Mouse (Mus musculus) B cell, adult 2 months (primary cell): ENCODE measurements around the gene Saysd1.

Source experiments
- DNase-seq, 2 experiments: peaks; one replicate each; pipeline ENCODE4 v3.0.0; 2022

Saysd1 gene

GRCm38 (mm10) chr14:20138484-20139355 lies at the start of gene Saysd1:
TSS of gene Saysd1 (minus strand) at chr14:20138534.
- no peak for DNase-seq

- no peak for DNase-seq
Measured at GRCm38 (mm10) chr14:20185426-20185825, 47.1 kb upstream of the Saysd1 start.

- DNase-seq, result no peak
Measured at GRCm38 (mm10) chr14:20183701-20184100, 45.4 kb upstream of the Saysd1 start.

- no peak for DNase-seq
Measured at GRCm38 (mm10) chr14:20182596-20182995, 44.3 kb upstream of the Saysd1 start.

GRCm38 (mm10) chr14:20181466-20181921 lies 43.2 kb upstream of the Saysd1 start, which contains the start of gene Kcnk5:
TSS of gene Kcnk5 (minus strand) at chr14:20181809.
- DNase-seq, result peak; percentile 96

- DNase-seq, result peak; percentile 41 to 44
Measured at GRCm38 (mm10) chr14:20180751-20181162, 42.4 kb upstream of the Saysd1 start.

- DNase-seq, result no peak
Measured at GRCm38 (mm10) chr14:20180304-20180703, 42.0 kb upstream of the Saysd1 start.

GRCm38 (mm10) chr14:20179731-20180280 lies 41.5 kb upstream of the Saysd1 start:
- DNase-seq, result no peak

- peak in 1 of 2 experiments; percentile 19 for DNase-seq
Measured at GRCm38 (mm10) chr14:20179080-20179479, 40.7 kb upstream of the Saysd1 start.

GRCm38 (mm10) chr14:20178593-20178992 lies 40.3 kb upstream of the Saysd1 start:
- DNase-seq, result no peak

GRCm38 (mm10) chr14:20177494-20178123 lies 39.3 kb upstream of the Saysd1 start:
- DNase-seq, result no peak

- no peak for DNase-seq
Measured at GRCm38 (mm10) chr14:20175705-20176104, 37.4 kb upstream of the Saysd1 start.

- DNase-seq, result no peak
Measured at GRCm38 (mm10) chr14:20175114-20175513, 36.8 kb upstream of the Saysd1 start.

GRCm38 (mm10) chr14:20174696-20175095 lies 36.4 kb upstream of the Saysd1 start:
- DNase-seq, result no peak

- peak; percentile 52 to 54 for DNase-seq
Measured at GRCm38 (mm10) chr14:20173873-20174490, 35.6 kb upstream of the Saysd1 start.

- no peak for DNase-seq
Measured at GRCm38 (mm10) chr14:20172924-20173323, 34.6 kb upstream of the Saysd1 start.

GRCm38 (mm10) chr14:20172509-20172908 lies 34.2 kb upstream of the Saysd1 start:
- peak in 1 of 2 experiments; percentile 22 for DNase-seq

GRCm38 (mm10) chr14:20171840-20172239 lies 33.5 kb upstream of the Saysd1 start:
- no peak for DNase-seq

- DNase-seq, result peak; percentile 30 to 52
Measured at GRCm38 (mm10) chr14:20169251-20169650, 30.9 kb upstream of the Saysd1 start.

GRCm38 (mm10) chr14:20168478-20168877 lies 30.1 kb upstream of the Saysd1 start:
- DNase-seq, result no peak

- DNase-seq, result peak; percentile 63 to 70
Measured at GRCm38 (mm10) chr14:20168054-20168453, 29.7 kb upstream of the Saysd1 start.

GRCm38 (mm10) chr14:20165413-20165812 lies 27.1 kb upstream of the Saysd1 start:
- no peak for DNase-seq

GRCm38 (mm10) chr14:20164438-20164837 lies 26.1 kb upstream of the Saysd1 start:
- DNase-seq, result no peak
